Mouse (Mus musculus) megakaryocyte progenitor cell, adult 5-6 weeks (primary cell): ENCODE results near the gene Padi6. TPM values are rescaled to one million over a fixed set of nuclear protein-coding genes. Genes with fewer than 3 reads are reported as not detected.

Experiments used
- ATAC-seq: replicated peaks from 2 replicates; pipeline ENCODE4 v1.8.0; 2016; ENCODE audit warnings: mild to moderate bottlenecking, moderate TSS enrichment, inconsistent platforms; ENCODE audit not compliant: poor library complexity
- total RNA-seq, 2 experiments: library from RNA; stranded (forward) in 1 of 2; stranded (reverse) in 1 of 2; fragments of 157-497, 149-512 nt in 1 of 2; fragments of 200-1000 nt in 1 of 2; gene quantifications; 2 replicates each; pipeline versions ENCODE4 v1.2.3 to v1.2.4; 2015 to 2017

Gene Padi6
- total RNA-seq, 2 experiments from 2014 or later = not detected

- ATAC-seq = no peak
Observed at GRCm38 (mm10) chr4:140753366-140753765, 10.9 kb upstream of the Padi6 start.

- peak; percentile 73 for ATAC-seq
Observed at GRCm38 (mm10) chr4:140750328-140750727, 7.9 kb upstream of the Padi6 start.

- ATAC-seq = no peak
Observed at GRCm38 (mm10) chr4:140747978-140748377, 5.5 kb upstream of the Padi6 start.

- ATAC-seq = peak; percentile 84
Observed at GRCm38 (mm10) chr4:140744654-140745053, 2.2 kb upstream of the Padi6 start.

- ATAC-seq = no peak
Observed at GRCm38 (mm10) chr4:140743086-140743485, 643 bp upstream of the Padi6 start.

- no peak for ATAC-seq
Observed at GRCm38 (mm10) chr4:140741401-140741800, 1.0 kb downstream of the Padi6 start.

GRCm38 (mm10) chr4:140740655-140741054 is 1.8 kb downstream of the Padi6 start:
- ATAC-seq = peak; percentile 67

- ATAC-seq = no peak
Observed at GRCm38 (mm10) chr4:140732871-140733270, 9.6 kb downstream of the Padi6 start.

GRCm38 (mm10) chr4:140731654-140732053 is 10.8 kb downstream of the Padi6 start:
- 0 out of 2 replicates have a peak, but pooled peaks have one; percentile 45 for ATAC-seq

GRCm38 (mm10) chr4:140726907-140727306 is 15.5 kb downstream of the Padi6 start:
- no peak for ATAC-seq

GRCm38 (mm10) chr4:140724739-140725138 is 17.7 kb downstream of the Padi6 start:
- no peak for ATAC-seq

- peak; percentile 70 for ATAC-seq
Observed at GRCm38 (mm10) chr4:140723801-140724200, 18.6 kb downstream of the Padi6 start.

- no peak for ATAC-seq
Observed at GRCm38 (mm10) chr4:140723192-140723591, 19.3 kb downstream of the Padi6 start.

GRCm38 (mm10) chr4:140722710-140723109 is 19.7 kb downstream of the Padi6 start:
- no peak for ATAC-seq

GRCm38 (mm10) chr4:140721968-140722490 is 20.4 kb downstream of the Padi6 start:
- no peak for ATAC-seq

GRCm38 (mm10) chr4:140720091-140720490 is 22.4 kb downstream of the Padi6 start:
- no peak for ATAC-seq

- ATAC-seq = no peak
Observed at GRCm38 (mm10) chr4:140718436-140718835, 24.0 kb downstream of the Padi6 start.

- no peak for ATAC-seq
Observed at GRCm38 (mm10) chr4:140716994-140717393, 25.4 kb downstream of the Padi6 start.

GRCm38 (mm10) chr4:140714586-140714985 is 27.9 kb downstream of the Padi6 start:
- ATAC-seq = no peak

- ATAC-seq = peak; percentile 88
Observed at GRCm38 (mm10) chr4:140713480-140714365, 28.7 kb downstream of the Padi6 start.

GRCm38 (mm10) chr4:140711360-140711759 is 31.1 kb downstream of the Padi6 start:
- no peak for ATAC-seq

GRCm38 (mm10) chr4:140710781-140711180 is 31.7 kb downstream of the Padi6 start:
- ATAC-seq = no peak
